Mouse (Mus musculus): Measurements from ENCODE around the gene 2200002D01Rik. TPM values are rescaled to one million over a fixed set of nuclear protein-coding genes. Genes with fewer than 3 reads are reported as not detected.
"Not testable (repeated sequence)": the region's sequence is repeated elsewhere in the genome, so short reads cannot be mapped to it uniquely, and the experiment has no call there.

The 2200002D01Rik gene
- polyA plus RNA-seq, 1 experiment from 2014 or later: 836 TPM

GRCm38 (mm10) chr7:29228202-29228601 is 20.1 kb downstream of the 2200002D01Rik start:
- Histone ChIP-seq H3K9me3 (ENCODE audit: control insufficient read depth) (no peaks in the 10 kb centered on the region), H3K27ac (ENCODE audit: low read depth, low read length) (no peak overlapping the region), H3K4me2 (replicated peaks; ENCODE audit: low read depth) (no peak overlapping the region), H3K27me3 (replicated peaks; ENCODE audit: control insufficient read depth, insufficient read depth, low read length) (no peaks in the 10 kb centered on the region), H3K9ac (ENCODE audit: low read depth, low read length) (no peak overlapping the region), H3K36me3 (ENCODE audit: control insufficient read depth, insufficient read depth) (peaks cover 4% of the 10 kb centered on the region; the same call in 1 of the 2 replicates), H3K4me1 (replicated peaks; ENCODE audit: control insufficient read depth, insufficient read depth, low read length) (no peaks in the 10 kb centered on the region), H3K4me3 (ENCODE audit: low read depth, low read length) (no peak overlapping the region)
- TF ChIP-seq CTCF (IDR thresholded peaks at IDR 0.05; ENCODE audit: low read depth): no peak
- 61% methylated on average over 4 of the region's 4 CpGs for WGBS
- ATAC-seq: no peak

GRCm38 (mm10) chr7:29225520-29225919 is 22.7 kb downstream of the 2200002D01Rik start:
- H3K27me3 ChIP-seq (replicated peaks; ENCODE audit: control insufficient read depth, insufficient read depth, low read length): no peaks in the 10 kb centered on the region
- no peaks in the 10 kb centered on the region for H3K9me3 ChIP-seq (ENCODE audit: control insufficient read depth)
- H3K36me3 ChIP-seq (ENCODE audit: control insufficient read depth, insufficient read depth): peaks cover 4% of the 10 kb centered on the region; the same call in 1 of the 2 replicates
- ATAC-seq: no peak
- TF ChIP-seq CTCF (IDR thresholded peaks at IDR 0.05; ENCODE audit: low read depth): no peak
- H3K4me2 ChIP-seq (replicated peaks; ENCODE audit: low read depth): no peak overlapping the region
- no peak overlapping the region for H3K9ac ChIP-seq (ENCODE audit: low read depth, low read length)
- H3K27ac ChIP-seq (ENCODE audit: low read depth, low read length): no peak overlapping the region
- no peak overlapping the region for H3K4me3 ChIP-seq (ENCODE audit: low read depth, low read length)
- H3K4me1 ChIP-seq (replicated peaks; ENCODE audit: control insufficient read depth, insufficient read depth, low read length): no peaks in the 10 kb centered on the region
- WGBS: 76% methylated on average over 13 of the region's 13 CpGs

DNA sequence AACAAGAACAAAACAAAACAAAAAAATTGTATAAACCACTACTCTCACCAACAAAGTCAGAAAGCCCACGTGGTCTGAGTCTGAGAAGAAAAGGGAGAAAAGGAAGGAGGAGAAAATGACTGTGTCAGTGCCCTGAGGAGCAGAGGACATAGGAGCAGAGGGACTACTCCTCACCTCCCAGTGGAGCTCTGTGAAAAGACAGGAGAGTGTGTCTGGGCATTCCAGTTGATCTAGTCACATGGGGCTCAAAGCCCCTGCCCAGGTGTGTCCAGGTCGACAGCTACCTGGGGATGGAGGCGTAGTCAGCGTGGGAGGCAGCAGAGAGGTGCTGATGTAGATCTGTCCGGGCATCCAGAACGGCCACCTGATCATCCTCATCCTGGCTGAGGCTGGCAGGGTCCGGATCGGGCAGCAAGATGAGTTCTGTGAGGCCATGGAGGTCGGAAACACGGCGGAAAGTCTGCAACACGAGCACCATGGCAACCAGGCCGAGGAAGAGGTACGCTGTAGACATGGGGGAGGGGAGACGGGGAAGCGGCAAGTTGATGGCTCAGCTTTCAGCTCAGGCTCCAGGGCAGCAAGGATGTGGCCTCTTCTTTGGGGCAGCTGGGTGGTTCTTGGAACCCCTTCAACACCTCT is 23.4 kb downstream of the 2200002D01Rik start:
- Histone ChIP-seq H3K4me3 (ENCODE audit: low read depth, low read length) (no peak overlapping the region), H3K4me2 (replicated peaks; ENCODE audit: low read depth) (no peak overlapping the region), H3K27ac (ENCODE audit: low read depth, low read length) (no peak overlapping the region), H3K9ac (ENCODE audit: low read depth, low read length) (no peak overlapping the region), H3K4me1 (replicated peaks; ENCODE audit: control insufficient read depth, insufficient read depth, low read length) (no peaks in the 10 kb centered on the region), H3K36me3 (ENCODE audit: control insufficient read depth, insufficient read depth) (peaks cover 4% of the 10 kb centered on the region; the same call in 1 of the 2 replicates), H3K27me3 (replicated peaks; ENCODE audit: control insufficient read depth, insufficient read depth, low read length) (no peaks in the 10 kb centered on the region), H3K9me3 (ENCODE audit: control insufficient read depth) (peaks cover 5% of the 10 kb centered on the region; the same call in 1 of the 2 replicates)
- ATAC-seq: no peak
- TF ChIP-seq CTCF (IDR thresholded peaks at IDR 0.05; ENCODE audit: low read depth): no peak
- WGBS: 34% methylated on average over 16 of the region's 16 CpGs

DNA sequence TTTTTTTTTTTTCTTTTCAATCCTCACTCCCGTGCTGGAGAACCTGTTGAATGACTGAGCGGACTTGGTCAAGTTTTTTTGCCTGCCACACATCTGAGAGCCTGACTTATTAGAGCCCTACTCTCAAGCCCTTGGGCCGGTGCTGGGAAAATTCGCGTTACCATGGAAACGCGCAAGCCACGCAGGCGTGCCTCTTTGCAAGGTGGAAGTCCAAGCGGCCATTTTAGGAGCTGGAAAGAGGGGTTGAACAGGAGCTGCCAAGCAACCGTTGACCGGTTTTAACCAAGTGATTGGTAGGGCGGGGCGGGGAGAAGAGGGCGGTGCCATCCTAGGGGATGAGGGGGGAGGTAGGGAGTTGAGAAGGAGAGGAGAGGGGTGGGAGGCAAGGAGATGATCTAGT is 33.4 kb downstream of the 2200002D01Rik start:
- ATAC-seq: no peak

GRCm38 (mm10) chr7:29214236-29214635 is 34.0 kb downstream of the 2200002D01Rik start:
- Histone ChIP-seq H3K9me3 (ENCODE audit: control insufficient read depth) (peaks cover 10% of the 10 kb centered on the region; the same call in 1 of the 2 replicates), H3K4me3 (ENCODE audit: low read depth, low read length) (no peak overlapping the region), H3K4me1 (replicated peaks; ENCODE audit: control insufficient read depth, insufficient read depth, low read length) (no peaks in the 10 kb centered on the region), H3K27ac (ENCODE audit: low read depth, low read length) (no peak overlapping the region), H3K36me3 (ENCODE audit: control insufficient read depth, insufficient read depth) (no peaks in the 10 kb centered on the region), H3K4me2 (replicated peaks; ENCODE audit: low read depth) (no peak overlapping the region), H3K27me3 (replicated peaks; ENCODE audit: control insufficient read depth, insufficient read depth, low read length) (no peaks in the 10 kb centered on the region), H3K9ac (ENCODE audit: low read depth, low read length) (no peak overlapping the region)
- TF ChIP-seq CTCF (IDR thresholded peaks at IDR 0.05; ENCODE audit: low read depth): no peak
- no peak for ATAC-seq
- WGBS: 35% methylated on average over 2 of the region's 2 CpGs

More for the DNA sequence above, 33.4 kb downstream of the 2200002D01Rik start:
- Histone ChIP-seq H3K9ac (ENCODE audit: low read depth, low read length) (no peak overlapping the region), H3K4me2 (replicated peaks; ENCODE audit: low read depth) (no peak overlapping the region), H3K27ac (ENCODE audit: low read depth, low read length) (no peak overlapping the region), H3K36me3 (ENCODE audit: control insufficient read depth, insufficient read depth) (no peaks in the 10 kb centered on the region), H3K4me1 (replicated peaks; ENCODE audit: control insufficient read depth, insufficient read depth, low read length) (no peaks in the 10 kb centered on the region), H3K27me3 (replicated peaks; ENCODE audit: control insufficient read depth, insufficient read depth, low read length) (no peaks in the 10 kb centered on the region), H3K9me3 (ENCODE audit: control insufficient read depth) (peaks cover 16% of the 10 kb centered on the region), H3K4me3 (ENCODE audit: low read depth, low read length) (no peak overlapping the region)
- WGBS: 60% methylated on average over 15 of the region's 15 CpGs
- no peak for TF ChIP-seq CTCF (IDR thresholded peaks at IDR 0.05; ENCODE audit: low read depth)

DNA sequence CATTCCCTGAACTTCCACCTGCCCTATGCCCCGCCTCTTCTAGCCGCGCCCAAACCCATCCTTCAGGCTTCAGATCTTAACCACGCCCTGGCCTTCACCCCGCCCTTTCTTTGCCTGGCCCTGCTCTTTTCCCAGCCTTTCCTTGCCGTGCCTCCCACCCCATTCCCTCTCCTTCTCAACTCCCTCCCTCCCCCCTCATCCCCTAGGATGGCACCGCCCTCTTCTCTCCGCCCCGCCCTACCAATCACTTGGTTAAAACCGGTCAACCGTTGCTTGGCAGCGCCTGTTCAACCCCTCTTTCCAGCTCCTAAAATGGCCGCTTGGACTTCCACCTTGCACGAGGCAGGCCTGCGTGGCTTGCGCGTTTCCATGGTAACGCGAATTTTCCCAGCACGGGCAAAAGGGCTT is 34.6 kb downstream of the 2200002D01Rik start, which contains the start of gene Catsperg1:
Gene Catsperg1 (minus strand): TSS at position 361 of the 408 bp plus-strand sequence.
- no peaks in the 10 kb centered on the region for H3K36me3 ChIP-seq (ENCODE audit: control insufficient read depth, insufficient read depth)
- H3K27me3 ChIP-seq (replicated peaks; ENCODE audit: control insufficient read depth, insufficient read depth, low read length): no peaks in the 10 kb centered on the region
- 9% methylated on average over 20 of the region's 20 CpGs for WGBS
- no peaks in the 10 kb centered on the region for H3K4me1 ChIP-seq (replicated peaks; ENCODE audit: control insufficient read depth, insufficient read depth, low read length)
- H3K27ac ChIP-seq (ENCODE audit: low read depth, low read length): no peak within 1 kb of the TSS
- no peak within 1 kb of the TSS for H3K4me2 ChIP-seq (replicated peaks; ENCODE audit: low read depth)
- no peak for ATAC-seq
- no peak within 1 kb of the TSS for H3K4me3 ChIP-seq (ENCODE audit: low read depth, low read length)
- no peak for TF ChIP-seq CTCF (IDR thresholded peaks at IDR 0.05; ENCODE audit: low read depth)
- H3K9ac ChIP-seq (ENCODE audit: low read depth, low read length): no peak within 1 kb of the TSS
- peaks cover 8% of the 10 kb centered on the region; the same call in 1 of the 2 replicates for H3K9me3 ChIP-seq (ENCODE audit: control insufficient read depth)

DNA sequence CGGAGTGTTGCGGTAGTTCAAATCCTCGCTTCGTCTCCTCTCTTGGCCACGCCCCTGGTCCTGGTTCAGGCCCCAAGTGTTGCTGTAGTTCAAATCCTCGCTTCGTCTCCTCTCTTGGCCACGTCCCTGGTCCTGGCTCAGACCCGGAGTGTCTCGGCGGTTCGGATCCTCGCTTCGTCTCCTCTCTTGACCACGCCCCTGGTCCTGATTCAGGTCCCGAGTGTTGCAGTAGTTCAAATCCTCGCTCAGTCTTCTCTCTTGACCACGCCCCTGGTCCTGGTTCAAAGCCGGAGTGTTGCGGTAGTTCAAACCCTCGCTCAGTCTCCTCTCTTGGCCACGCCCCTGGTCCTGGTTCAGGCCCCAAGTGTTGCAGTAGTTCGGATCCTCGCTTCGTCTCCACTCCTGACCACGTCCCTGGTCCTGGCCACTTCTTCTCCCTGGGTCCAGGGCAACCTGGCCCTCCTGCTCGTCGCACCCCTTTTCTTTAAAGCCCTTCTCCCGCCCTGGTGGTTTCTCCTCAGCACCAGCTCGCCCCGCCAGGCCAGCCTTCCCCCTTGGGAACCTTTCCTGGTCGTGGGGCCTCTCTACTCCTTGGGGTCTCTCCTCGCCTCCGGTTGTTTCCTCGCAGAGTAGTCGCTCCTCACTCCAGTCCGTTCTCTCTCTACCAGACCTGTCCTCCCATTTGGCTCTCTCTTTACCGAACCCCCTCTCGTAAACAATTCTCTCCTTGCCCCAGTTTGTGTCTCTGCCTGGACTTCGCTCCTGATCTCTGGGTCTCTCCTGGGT is 35.3 kb downstream of the 2200002D01Rik start:
- not testable (repeated sequence) for ATAC-seq; H3K27ac ChIP-seq (ENCODE audit: low read depth, low read length); H3K4me3 ChIP-seq (ENCODE audit: low read depth, low read length); H3K4me1 ChIP-seq (replicated peaks; ENCODE audit: control insufficient read depth, insufficient read depth, low read length); H3K9me3 ChIP-seq (ENCODE audit: control insufficient read depth); H3K9ac ChIP-seq (ENCODE audit: low read depth, low read length); H3K4me2 ChIP-seq (replicated peaks; ENCODE audit: low read depth); H3K27me3 ChIP-seq (replicated peaks; ENCODE audit: control insufficient read depth, insufficient read depth, low read length); H3K36me3 ChIP-seq (ENCODE audit: control insufficient read depth, insufficient read depth)
- 36% methylated on average over 39 of the region's 40 CpGs for WGBS
